Mouse (Mus musculus) limb, embryonic 14.5 days (tissue): ENCODE results near the gene Pif1. TPM values are rescaled to one million over a fixed set of nuclear protein-coding genes. Genes with fewer than 3 reads are reported as not detected.
A peak's percentile ranks its signal among the peaks of the same experiment; 100 is the strongest.

ENCODE experiments used
- ATAC-seq: fragments of 200-750 bp; cut with Nextera tagmentation; 2 replicates; pipeline ENCODE4 v1.8.0; 2017; ENCODE audit warnings: low read depth, moderate number of reproducible peaks, moderate TSS enrichment; ENCODE audit not compliant: low FRiP score
- DNase-seq: peaks from one replicate; pipeline ENCODE4 v3.0.0-alpha.2; 2015; ENCODE audit warnings: low spot score
- H3K27ac ChIP-seq: fragments of 300-500 bp; sonication (generic); replicated peaks from 2 replicates; pipeline ENCODE4 v1.5.1; 2014; ENCODE audit warnings: low read depth, mild to moderate bottlenecking, low read length, moderate library complexity, mixed read lengths
- H3K27me3 ChIP-seq: fragments of 300-500 bp; sonication (generic); 2 replicates; pipeline ENCODE4 v1.6.1; 2014; ENCODE audit warnings: low read length, mixed read lengths; ENCODE audit not compliant: control insufficient read depth, insufficient read depth
- H3K36me3 ChIP-seq: fragments of 300-500 bp; sonication (generic); 2 replicates; pipeline ENCODE4 v1.6.1; 2014; ENCODE audit warnings: mild to moderate bottlenecking, low read length, moderate library complexity, mixed read lengths; ENCODE audit not compliant: control insufficient read depth, insufficient read depth
- H3K4me1 ChIP-seq: fragments of 300-500 bp; sonication (generic); 2 replicates; pipeline ENCODE4 v1.6.1; 2014; ENCODE audit warnings: antibody characterized with exemption, low read length, mixed read lengths; ENCODE audit not compliant: control insufficient read depth, insufficient read depth
- H3K4me2 ChIP-seq: fragments of 300-500 bp; sonication (generic); replicated peaks from 2 replicates; pipeline ENCODE4 v1.6.1; 2014; ENCODE audit warnings: low read depth, mild to moderate bottlenecking, low read length, moderate library complexity; ENCODE audit not compliant: severe bottlenecking
- H3K4me3 ChIP-seq: fragments of 300-500 bp; sonication (generic); replicated peaks from 2 replicates; pipeline ENCODE4 v1.5.1; 2014; ENCODE audit warnings: low read length
- H3K9ac ChIP-seq: fragments of 300-500 bp; sonication (generic); 2 replicates; pipeline ENCODE4 v1.6.1; 2014; ENCODE audit warnings: mild to moderate bottlenecking, low read depth, low read length, moderate library complexity; ENCODE audit not compliant: severe bottlenecking
- H3K9me3 ChIP-seq: fragments of 300-500 bp; sonication (generic); 2 replicates; pipeline ENCODE4 v1.6.1; 2016; ENCODE audit warnings: low read length; ENCODE audit not compliant: control insufficient read depth
- POLR2A ChIP-seq: fragments of 200-500 bp; IDR thresholded peaks from 2 replicates; pipeline ENCODE4 v1.8.0; 2012; ENCODE audit warnings: inconsistent platforms, mild to moderate bottlenecking, moderate library complexity, borderline replicate concordance; ENCODE audit not compliant: insufficient read depth, insufficient read length; ENCODE audit errors: extremely low read depth
- WGBS: fragments of 180-500 bp; shearing (Covaris S2); extraction: QIAGEN DNeasy Blood & Tissue Kit; methylation state at CpG from one replicate; pipeline ENCODE4 v1.1.7; 2014; 5-methylcytosine and 5-hydroxymethylcytosine counted together
- polyA plus RNA-seq, 2 experiments: library from polyadenylated mRNA; depleted of rRNA in 1 of 2; stranded (reverse) in 1 of 2; unstranded in 1 of 2; fragments of >200 nt; fragmentation: Nextera tagmentation in 1 of 2; extraction: Ambion mirVana in 1 of 2; gene quantifications; 2 replicates each; pipeline versions ENCODE4 v1.2.1 to v1.2.3; 2012 to 2014

Pif1 gene
- polyA plus RNA-seq, 2 experiments = 7.2 to 16.2 TPM

- 80% methylated on average over 7 of the region's 7 CpGs for WGBS
- ATAC-seq (no peak), DNase-seq (no peak)
Observed at GRCm38 (mm10) chr9:65542111-65542524, 44.8 kb upstream of the Pif1 start.

DNA sequence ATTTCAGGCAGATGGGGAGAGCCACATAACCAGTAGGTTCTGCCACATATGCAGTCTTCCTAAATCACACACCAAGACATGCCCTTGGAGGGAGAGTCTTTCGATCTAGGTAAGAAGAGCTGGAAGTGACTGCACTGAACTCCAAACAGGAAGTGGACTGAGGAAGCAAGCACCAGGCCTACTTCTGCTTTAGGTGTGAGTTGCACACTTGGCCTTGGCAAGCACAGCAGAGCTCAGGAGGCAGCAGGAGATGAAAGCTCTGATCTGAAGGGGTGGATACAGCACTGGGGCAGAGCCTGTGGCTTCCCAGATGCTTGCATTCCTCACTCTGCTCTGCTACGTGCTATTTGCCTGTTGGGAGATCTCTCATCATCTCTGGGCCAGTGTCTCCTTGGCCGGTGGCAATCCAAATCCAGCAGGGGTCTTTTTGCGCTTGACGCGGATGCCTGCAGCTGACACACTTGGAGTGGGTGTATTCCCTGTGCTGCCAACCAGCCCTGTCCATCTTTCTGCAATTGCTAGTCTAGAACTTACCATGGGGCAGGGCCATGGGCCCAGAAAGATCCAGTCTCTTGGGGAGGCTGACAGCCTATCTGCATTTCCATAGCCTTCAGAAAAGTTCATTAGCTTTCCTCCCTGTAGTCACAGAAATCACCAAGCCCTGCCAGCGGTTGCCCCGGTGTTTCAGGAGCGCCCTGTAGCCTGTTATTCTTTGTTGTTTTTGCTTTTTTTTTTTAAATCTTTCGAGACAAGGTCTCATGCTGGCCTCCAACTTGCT, 41.1 kb upstream of the Pif1 start:
- WGBS = 72% methylated on average over 10 of the region's 10 CpGs
- TF ChIP-seq POLR2A = no peak
- Histone ChIP-seq H3K9me3 (no peaks in the 10 kb centered on the region), H3K27me3 (no peaks in the 10 kb centered on the region), H3K36me3 (no peaks in the 10 kb centered on the region), H3K4me3 (no peak overlapping the region), H3K27ac (peak overlapping the region; percentile 38; the same call in 1 of the 2 replicates), H3K9ac (no peak overlapping the region), H3K4me2 (no peak overlapping the region), H3K4me1 (peaks cover 25% of the 10 kb centered on the region)
- ATAC-seq (no peak), DNase-seq (no peak)

More at GRCm38 (mm10) chr9:65542111-65542524, 44.8 kb upstream of the Pif1 start:
- Histone ChIP-seq H3K9ac (no peak overlapping the region), H3K27me3 (no peaks in the 10 kb centered on the region), H3K36me3 (no peaks in the 10 kb centered on the region), H3K27ac (no peak overlapping the region), H3K4me3 (no peak overlapping the region), H3K9me3 (no peaks in the 10 kb centered on the region), H3K4me1 (peaks cover 12% of the 10 kb centered on the region), H3K4me2 (no peak overlapping the region)
- TF ChIP-seq POLR2A = no peak

DNA sequence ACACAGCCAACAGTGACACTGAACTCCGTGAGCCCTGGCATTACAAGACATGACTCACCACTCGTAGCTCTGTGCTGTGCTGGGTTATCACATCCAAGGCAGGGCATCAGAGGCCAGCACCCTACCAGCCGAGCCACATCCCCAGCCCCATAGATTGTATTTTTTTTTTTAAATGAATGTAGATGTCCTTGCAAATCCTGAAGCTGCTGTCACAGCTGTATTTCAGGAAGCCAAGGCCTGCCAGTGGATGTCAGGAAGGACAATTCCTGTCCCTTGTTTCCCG, 40.6 kb upstream of the Pif1 start:
- Histone ChIP-seq H3K9ac (no peak overlapping the region), H3K4me1 (peaks cover 28% of the 10 kb centered on the region), H3K9me3 (no peaks in the 10 kb centered on the region), H3K36me3 (no peaks in the 10 kb centered on the region), H3K4me3 (no peak overlapping the region), H3K27me3 (no peaks in the 10 kb centered on the region), H3K27ac (no peak overlapping the region), H3K4me2 (no peak overlapping the region)
- TF ChIP-seq POLR2A = no peak
- WGBS = 74% methylated on average over 4 of the region's 4 CpGs
- ATAC-seq = no peak
- DNase-seq = no peak

DNA sequence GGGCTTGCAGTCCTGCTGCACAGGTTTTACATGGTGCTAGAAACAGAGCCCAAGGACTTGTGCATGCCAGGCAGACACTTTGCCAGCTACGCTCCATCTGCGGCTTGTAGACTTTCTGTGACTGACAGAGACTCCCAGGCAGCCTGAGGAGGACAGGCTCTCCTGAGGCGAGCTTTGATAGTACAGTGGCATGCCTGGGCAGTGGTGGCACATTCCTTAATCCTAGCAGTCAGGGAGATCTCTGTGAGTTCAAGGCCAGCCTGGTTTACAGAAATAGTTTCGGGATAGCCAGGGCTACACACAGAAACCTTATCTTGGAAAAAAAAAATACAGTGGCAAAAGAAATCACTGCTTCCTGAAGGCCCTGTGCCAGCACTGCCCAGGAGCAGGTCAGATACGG, 39.8 kb upstream of the Pif1 start:
- Histone ChIP-seq H3K27ac (no peak overlapping the region), H3K9ac (no peak overlapping the region), H3K36me3 (no peaks in the 10 kb centered on the region), H3K4me3 (no peak overlapping the region), H3K4me1 (peaks cover 29% of the 10 kb centered on the region), H3K4me2 (no peak overlapping the region), H3K27me3 (no peaks in the 10 kb centered on the region), H3K9me3 (no peaks in the 10 kb centered on the region)
- no peak for TF ChIP-seq POLR2A
- DNase-seq (no peak), ATAC-seq (no peak)
- WGBS = 81% methylated on average over 5 of the region's 5 CpGs

GRCm38 (mm10) chr9:65547844-65548243, 39.1 kb upstream of the Pif1 start:
- Histone ChIP-seq H3K36me3 (no peaks in the 10 kb centered on the region), H3K27ac (no peak overlapping the region), H3K9ac (no peak overlapping the region), H3K4me3 (no peak overlapping the region), H3K27me3 (no peaks in the 10 kb centered on the region), H3K9me3 (no peaks in the 10 kb centered on the region), H3K4me1 (peaks cover 29% of the 10 kb centered on the region), H3K4me2 (no peak overlapping the region)
- DNase-seq = no peak
- TF ChIP-seq POLR2A = no peak
- no peak for ATAC-seq
- WGBS = 61% methylated on average over 4 of the region's 4 CpGs
